Mouse (Mus musculus): ENCODE results near the gene Zbtb9. TPM values are rescaled to one million over a fixed set of nuclear protein-coding genes. Genes with fewer than 3 reads are reported as not detected.
A peak's percentile ranks its signal among the peaks of the same experiment; 100 is the strongest.

Zbtb9 gene
- polyA plus RNA-seq, 1 experiment from 2014 or later, result 19.1 TPM

DNA sequence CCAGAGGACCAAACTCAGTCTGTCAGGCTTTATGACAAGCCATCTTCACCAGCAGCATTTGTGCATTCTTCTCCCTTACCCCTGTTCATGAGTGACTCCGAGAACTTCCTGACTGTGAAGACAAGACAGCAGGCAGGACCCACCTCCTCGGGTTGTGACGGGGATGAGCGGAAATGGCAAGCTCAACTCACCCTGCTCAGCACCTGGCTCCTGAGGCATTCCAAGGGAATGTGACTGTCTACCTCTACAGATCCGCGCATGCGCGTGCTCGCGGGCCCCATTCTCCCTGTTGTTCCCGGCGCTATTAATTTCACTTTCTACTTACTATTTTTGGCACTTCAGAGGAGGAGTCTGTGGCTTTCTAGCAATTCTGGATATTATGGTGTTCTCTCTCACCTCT, 27.0 kb downstream of the Zbtb9 start:
- ATAC-seq, result peak; percentile 38
- Histone ChIP-seq H3K27me3 (replicated peaks; ENCODE audit: control insufficient read depth, insufficient read depth, low read length) (no peaks in the 10 kb centered on the region), H3K36me3 (ENCODE audit: control insufficient read depth, insufficient read depth) (no peaks in the 10 kb centered on the region), H3K9ac (replicated peaks; ENCODE audit: low read depth, low read length) (no peak overlapping the region), H3K4me2 (ENCODE audit: low read length) (no peak overlapping the region), H3K4me3 (replicated peaks; ENCODE audit: low read length) (no peak overlapping the region), H3K27ac (ENCODE audit: low read length) (0 out of 2 replicates have a peak overlapping the region, but pooled peaks have one; percentile 14), H3K9me3 (ENCODE audit: control insufficient read depth, low read length) (no peaks in the 10 kb centered on the region), H3K4me1 (replicated peaks; ENCODE audit: control insufficient read depth, insufficient read depth, low read length) (no peaks in the 10 kb centered on the region)
- 79% methylated on average over 12 of the region's 12 CpGs for whole genome bisulfite sequencing

- Histone ChIP-seq H3K4me2 (ENCODE audit: low read length) (no peak overlapping the region), H3K4me1 (replicated peaks; ENCODE audit: control insufficient read depth, insufficient read depth, low read length) (no peaks in the 10 kb centered on the region), H3K4me3 (replicated peaks; ENCODE audit: low read length) (no peak overlapping the region), H3K9me3 (ENCODE audit: control insufficient read depth, low read length) (no peaks in the 10 kb centered on the region), H3K27me3 (replicated peaks; ENCODE audit: control insufficient read depth, insufficient read depth, low read length) (no peaks in the 10 kb centered on the region), H3K9ac (replicated peaks; ENCODE audit: low read depth, low read length) (no peak overlapping the region), H3K36me3 (ENCODE audit: control insufficient read depth, insufficient read depth) (no peaks in the 10 kb centered on the region), H3K27ac (ENCODE audit: low read length) (no peak overlapping the region)
- no peak for ATAC-seq
- WGBS, result 76% methylated on average over 7 of the region's 7 CpGs
Observed at GRCm38 (mm10) chr17:27001151-27001550, 28.2 kb downstream of the Zbtb9 start.

DNA sequence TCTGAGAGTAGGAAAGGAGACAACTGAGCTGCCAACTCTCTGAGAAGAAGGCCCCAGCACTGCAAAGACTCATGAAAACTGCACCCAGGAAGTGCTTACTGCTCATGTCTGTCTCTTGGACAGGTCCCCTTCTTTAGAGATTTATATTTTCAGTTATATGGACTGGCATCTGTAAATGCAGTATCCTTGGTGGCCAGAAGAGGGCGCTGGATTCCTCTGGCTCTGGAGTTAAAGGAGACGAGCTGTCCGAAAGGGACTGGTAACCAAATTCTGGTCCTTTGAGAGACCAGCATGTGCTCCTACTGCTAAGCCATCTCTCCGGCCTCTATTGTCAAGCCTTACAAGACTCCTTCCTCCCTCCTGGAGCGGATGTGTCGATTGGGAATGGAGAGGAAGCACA, 28.9 kb downstream of the Zbtb9 start:
- Histone ChIP-seq H3K4me1 (replicated peaks; ENCODE audit: control insufficient read depth, insufficient read depth, low read length) (no peaks in the 10 kb centered on the region), H3K36me3 (ENCODE audit: control insufficient read depth, insufficient read depth) (no peaks in the 10 kb centered on the region), H3K27ac (ENCODE audit: low read length) (no peak overlapping the region), H3K9ac (replicated peaks; ENCODE audit: low read depth, low read length) (no peak overlapping the region), H3K9me3 (ENCODE audit: control insufficient read depth, low read length) (no peaks in the 10 kb centered on the region), H3K27me3 (replicated peaks; ENCODE audit: control insufficient read depth, insufficient read depth, low read length) (no peaks in the 10 kb centered on the region), H3K4me2 (ENCODE audit: low read length) (no peak overlapping the region), H3K4me3 (replicated peaks; ENCODE audit: low read length) (no peak overlapping the region)
- WGBS, result 44% methylated on average over 6 of the region's 6 CpGs
- no peak for ATAC-seq

DNA sequence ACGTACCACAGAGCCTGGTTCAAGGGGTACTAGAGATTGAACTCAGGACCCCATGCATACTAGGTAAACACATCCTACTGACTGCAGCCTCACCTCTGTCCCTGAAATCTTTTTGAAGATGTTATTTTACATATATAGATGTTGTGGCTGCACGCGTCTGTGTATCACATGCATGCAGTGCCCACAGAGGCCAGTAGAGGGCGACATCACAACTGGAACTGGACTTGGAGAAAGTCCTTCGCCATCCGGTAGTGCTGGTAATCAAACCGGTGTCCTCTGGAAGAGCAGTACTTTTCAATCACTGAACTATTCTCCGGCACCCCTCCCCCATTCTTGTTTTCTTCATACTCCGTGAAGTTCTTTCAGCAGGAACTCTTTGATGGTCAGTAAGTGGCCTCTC, 31.5 kb downstream of the Zbtb9 start:
- no peak for ATAC-seq
- Histone ChIP-seq H3K9me3 (ENCODE audit: control insufficient read depth, low read length) (no peaks in the 10 kb centered on the region), H3K9ac (replicated peaks; ENCODE audit: low read depth, low read length) (no peak overlapping the region), H3K36me3 (ENCODE audit: control insufficient read depth, insufficient read depth) (no peaks in the 10 kb centered on the region), H3K4me3 (replicated peaks; ENCODE audit: low read length) (no peak overlapping the region), H3K27me3 (replicated peaks; ENCODE audit: control insufficient read depth, insufficient read depth, low read length) (no peaks in the 10 kb centered on the region), H3K27ac (ENCODE audit: low read length) (no peak overlapping the region), H3K4me2 (ENCODE audit: low read length) (no peak overlapping the region), H3K4me1 (replicated peaks; ENCODE audit: control insufficient read depth, insufficient read depth, low read length) (no peaks in the 10 kb centered on the region)
- 40% methylated on average over 9 of the region's 9 CpGs for WGBS

GRCm38 (mm10) chr17:27004903-27005485, 32.0 kb downstream of the Zbtb9 start:
- Histone ChIP-seq H3K36me3 (ENCODE audit: control insufficient read depth, insufficient read depth) (no peaks in the 10 kb centered on the region), H3K27me3 (replicated peaks; ENCODE audit: control insufficient read depth, insufficient read depth, low read length) (no peaks in the 10 kb centered on the region), H3K9me3 (ENCODE audit: control insufficient read depth, low read length) (no peaks in the 10 kb centered on the region), H3K27ac (ENCODE audit: low read length) (no peak overlapping the region), H3K9ac (replicated peaks; ENCODE audit: low read depth, low read length) (no peak overlapping the region), H3K4me3 (replicated peaks; ENCODE audit: low read length) (no peak overlapping the region), H3K4me2 (ENCODE audit: low read length) (no peak overlapping the region), H3K4me1 (replicated peaks; ENCODE audit: control insufficient read depth, insufficient read depth, low read length) (no peaks in the 10 kb centered on the region)
- 57% methylated on average over 19 of the region's 19 CpGs for WGBS
- no peak for ATAC-seq

GRCm38 (mm10) chr17:27005644-27006043, 32.7 kb downstream of the Zbtb9 start:
- Histone ChIP-seq H3K27ac (ENCODE audit: low read length) (no peak overlapping the region), H3K36me3 (ENCODE audit: control insufficient read depth, insufficient read depth) (no peaks in the 10 kb centered on the region), H3K4me1 (replicated peaks; ENCODE audit: control insufficient read depth, insufficient read depth, low read length) (no peaks in the 10 kb centered on the region), H3K9ac (replicated peaks; ENCODE audit: low read depth, low read length) (no peak overlapping the region), H3K4me3 (replicated peaks; ENCODE audit: low read length) (no peak overlapping the region), H3K4me2 (ENCODE audit: low read length) (no peak overlapping the region), H3K27me3 (replicated peaks; ENCODE audit: control insufficient read depth, insufficient read depth, low read length) (no peaks in the 10 kb centered on the region), H3K9me3 (ENCODE audit: control insufficient read depth, low read length) (no peaks in the 10 kb centered on the region)
- ATAC-seq, result no peak
- 70% methylated on average over 11 of the region's 11 CpGs for WGBS

DNA sequence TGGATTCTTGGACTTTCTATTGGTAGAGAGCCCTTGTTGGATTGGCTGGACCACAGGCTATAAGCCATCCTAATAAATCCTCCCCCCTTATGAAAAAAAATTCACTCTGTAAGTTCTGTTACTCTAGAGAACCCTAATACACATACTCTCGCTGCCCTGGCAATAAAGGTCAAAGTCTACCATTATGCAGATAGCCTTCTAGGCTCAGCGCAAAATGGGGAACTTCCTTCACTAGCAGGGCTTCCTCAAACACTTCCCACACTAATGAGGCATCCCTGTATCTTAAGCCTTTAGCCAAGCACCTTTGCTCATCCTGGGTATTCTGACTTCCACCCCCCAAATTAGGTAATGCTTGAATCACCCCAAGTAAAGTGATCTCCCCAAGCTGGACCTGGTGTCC, 35.3 kb downstream of the Zbtb9 start:
- WGBS, result 87% methylated on average over 2 of the region's 2 CpGs

DNA sequence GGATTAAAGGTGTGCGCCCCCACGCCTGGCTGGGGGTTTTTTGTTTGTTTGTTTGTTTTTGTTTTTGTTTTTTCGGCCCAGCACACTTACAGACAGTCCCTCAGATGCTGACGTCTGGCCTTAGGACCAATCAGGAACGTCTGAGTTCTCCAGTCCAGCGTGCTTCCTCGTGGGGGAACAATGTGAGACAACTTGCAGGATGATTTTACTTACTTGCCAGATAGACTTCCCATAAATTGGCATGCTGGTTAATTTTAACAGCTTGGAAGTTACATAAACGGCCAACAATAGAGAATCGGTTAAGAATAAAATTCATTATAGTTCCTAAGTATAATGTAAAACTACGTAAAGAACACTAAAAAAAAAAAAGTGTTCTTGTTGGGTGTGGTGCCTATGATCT, 38.2 kb downstream of the Zbtb9 start:
- 91% methylated on average over 10 of the region's 10 CpGs for WGBS
- Histone ChIP-seq H3K27me3 (replicated peaks; ENCODE audit: control insufficient read depth, insufficient read depth, low read length) (no peaks in the 10 kb centered on the region), H3K36me3 (ENCODE audit: control insufficient read depth, insufficient read depth) (no peaks in the 10 kb centered on the region), H3K9ac (replicated peaks; ENCODE audit: low read depth, low read length) (no peak overlapping the region), H3K4me1 (replicated peaks; ENCODE audit: control insufficient read depth, insufficient read depth, low read length) (no peaks in the 10 kb centered on the region), H3K9me3 (ENCODE audit: control insufficient read depth, low read length) (no peaks in the 10 kb centered on the region), H3K4me3 (replicated peaks; ENCODE audit: low read length) (no peak overlapping the region), H3K27ac (ENCODE audit: low read length) (no peak overlapping the region), H3K4me2 (ENCODE audit: low read length) (no peak overlapping the region)
- ATAC-seq, result no peak

More for the DNA sequence above, 35.3 kb downstream of the Zbtb9 start:
- Histone ChIP-seq H3K4me2 (ENCODE audit: low read length) (no peak overlapping the region), H3K27me3 (replicated peaks; ENCODE audit: control insufficient read depth, insufficient read depth, low read length) (no peaks in the 10 kb centered on the region), H3K27ac (ENCODE audit: low read length) (no peak overlapping the region), H3K9ac (replicated peaks; ENCODE audit: low read depth, low read length) (no peak overlapping the region), H3K9me3 (ENCODE audit: control insufficient read depth, low read length) (no peaks in the 10 kb centered on the region), H3K4me3 (replicated peaks; ENCODE audit: low read length) (no peak overlapping the region), H3K36me3 (ENCODE audit: control insufficient read depth, insufficient read depth) (no peaks in the 10 kb centered on the region), H3K4me1 (replicated peaks; ENCODE audit: control insufficient read depth, insufficient read depth, low read length) (no peaks in the 10 kb centered on the region)
- ATAC-seq, result no peak

DNA sequence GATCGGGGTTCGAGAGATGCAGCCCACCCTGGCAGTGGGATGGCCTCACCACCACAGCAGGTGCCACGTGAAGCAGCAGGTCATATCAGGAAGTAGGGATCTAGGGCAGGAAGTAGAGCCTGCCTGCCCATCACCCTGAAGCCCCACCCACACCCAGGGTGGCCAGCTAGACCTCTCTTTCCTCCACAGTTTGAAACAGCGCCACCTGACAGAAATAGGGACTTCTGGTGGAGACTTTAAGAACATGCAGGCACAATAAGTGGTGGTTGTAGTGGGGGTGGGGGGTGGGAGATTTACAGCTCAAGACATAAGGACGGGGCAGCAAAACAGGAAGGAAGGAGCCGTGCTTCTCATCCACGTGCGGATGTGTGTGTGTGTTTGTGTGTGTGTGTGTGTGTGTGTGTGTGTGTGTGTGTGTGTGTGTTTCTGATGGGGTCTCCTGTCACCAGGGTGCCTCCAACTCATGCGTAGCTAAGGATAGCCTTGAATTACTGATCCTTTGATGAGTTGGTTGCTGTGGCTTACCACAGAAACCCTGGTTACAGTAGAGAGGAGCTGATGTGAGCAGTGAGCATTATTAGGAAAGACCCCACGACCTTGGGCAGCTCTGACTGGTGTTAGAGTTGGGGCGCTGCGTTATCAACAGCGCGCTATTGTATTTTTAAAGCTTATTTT, 39.2 kb downstream of the Zbtb9 start:
- no peak overlapping the region for H3K9ac ChIP-seq (replicated peaks; ENCODE audit: low read depth, low read length)
- H3K4me3 ChIP-seq (replicated peaks; ENCODE audit: low read length), result no peak overlapping the region
- no peaks in the 10 kb centered on the region for H3K36me3 ChIP-seq (ENCODE audit: control insufficient read depth, insufficient read depth)
- ATAC-seq, result no peak
- H3K4me2 ChIP-seq (ENCODE audit: low read length), result no peak overlapping the region
- H3K9me3 ChIP-seq (ENCODE audit: control insufficient read depth, low read length), result no peaks in the 10 kb centered on the region
- H3K27ac ChIP-seq (ENCODE audit: low read length), result no peak overlapping the region
- no peaks in the 10 kb centered on the region for H3K4me1 ChIP-seq (replicated peaks; ENCODE audit: control insufficient read depth, insufficient read depth, low read length)
- no peaks in the 10 kb centered on the region for H3K27me3 ChIP-seq (replicated peaks; ENCODE audit: control insufficient read depth, insufficient read depth, low read length)
- 65% methylated on average over 14 of the region's 14 CpGs for WGBS

Data from forebrain, embryonic 16.5 days (tissue).